Mouse (Mus musculus) CD8-positive naive resting alpha-beta T cell, adult 57 days (primary cell): ENCODE measurements around the gene Mcf2l. TPM values are rescaled to one million over a fixed set of nuclear protein-coding genes. Genes with fewer than 3 reads are reported as not detected.

ENCODE experiments used
- total RNA-seq: library from RNA; stranded (reverse); gene quantifications from one replicate; pipeline ENCODE4 v1.2.4, GENCODE M21; 2023

The Mcf2l gene
- 1.0 TPM for total RNA-seq

DNA sequence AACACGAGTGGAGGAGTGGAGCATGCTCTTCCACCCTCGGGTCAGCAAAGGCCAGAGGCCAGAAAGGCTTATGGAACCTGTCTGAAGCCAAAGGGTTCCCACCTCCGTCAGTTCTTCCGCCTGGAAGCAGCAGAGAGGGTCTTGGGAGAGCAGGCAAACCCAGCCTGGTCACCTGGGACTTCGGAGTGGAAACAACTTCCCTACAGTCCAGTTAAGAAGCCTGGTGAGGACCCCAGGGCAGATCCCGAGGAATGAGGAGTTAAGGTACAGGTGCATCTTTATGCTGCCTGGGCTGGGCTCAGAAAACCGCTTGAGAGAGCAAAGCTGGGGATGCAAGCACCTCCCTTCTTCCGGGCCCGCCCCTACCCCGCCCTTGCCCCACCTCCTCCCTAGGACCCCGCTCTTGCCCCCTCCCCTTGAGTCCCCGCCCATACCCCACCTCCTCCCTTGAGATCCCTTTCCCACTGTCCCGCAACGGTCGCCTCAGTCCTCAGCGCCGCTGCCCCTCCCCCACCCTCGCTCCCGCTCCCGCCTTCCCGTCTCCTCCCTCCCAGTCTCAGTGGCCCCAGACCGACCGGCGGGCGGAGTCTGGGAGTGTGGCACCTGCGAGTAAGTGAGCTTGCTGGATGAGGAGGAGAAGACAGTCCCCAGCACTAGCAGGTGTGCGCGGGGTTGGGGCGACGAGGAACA is at the start of gene Mcf2l:
Gene Mcf2l (plus strand): TSS at position 450 of the 690 bp plus-strand sequence.

GRCm38 (mm10) chr8:13025487-13026224 is 152.1 kb downstream of the Mcf2l start, which contains the start of gene F7:
Gene F7 (plus strand): TSS chr8:13026034.

GRCm38 (mm10) chr8:13037015-13037414 is 163.4 kb downstream of the Mcf2l start, which contains the start of gene F10:
Gene F10 (plus strand): TSS chr8:13037308.

DNA sequence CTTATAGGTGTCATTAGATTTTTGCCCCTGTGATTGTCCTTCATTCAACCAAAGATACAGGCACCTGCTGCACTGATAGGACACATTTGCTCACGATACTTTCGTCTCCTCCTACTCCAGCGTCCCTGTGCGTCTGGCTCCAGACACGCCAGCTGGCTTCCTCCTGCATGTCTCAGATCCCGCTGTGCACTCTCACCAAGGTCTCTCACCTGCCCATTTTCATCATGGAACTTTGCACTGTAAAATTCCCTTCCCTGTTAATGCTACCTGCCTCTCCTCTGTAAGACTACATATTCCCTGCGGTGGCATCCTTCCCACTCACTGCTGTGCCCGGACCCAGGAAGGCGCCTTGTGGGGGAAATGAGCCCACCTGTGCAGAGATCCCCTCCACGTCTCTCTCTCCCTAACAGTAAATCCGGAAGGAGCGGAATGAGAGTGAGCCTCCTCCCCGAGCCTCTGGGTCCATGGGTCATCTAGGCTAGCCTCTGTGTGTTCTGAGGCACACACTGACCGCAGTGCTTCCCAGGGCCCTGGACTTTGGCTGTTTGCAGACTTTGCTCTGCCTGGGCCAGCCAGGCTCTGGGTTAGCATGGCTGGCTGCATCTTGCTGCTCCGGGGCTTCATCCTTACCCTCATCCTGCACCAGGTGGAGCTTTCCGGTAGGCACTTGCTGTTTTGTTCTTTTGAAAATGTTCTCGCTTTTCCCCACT is 187.0 kb downstream of the Mcf2l start, which contains the start of gene Proz:
Gene Proz (plus strand): TSS at position 474 of the 710 bp plus-strand sequence.

Other genes starting within 250 kb of the Mcf2l start
- gene Tubgcp3, start 201.6 kb upstream of the Mcf2l start, total RNA-seq, result 62.6 TPM
- gene Atp11a, start 116.8 kb upstream of the Mcf2l start, total RNA-seq, result 48.2 TPM
- gene F7, start 152.2 kb downstream of the Mcf2l start, total RNA-seq, result not detected
- not detected for gene F10, start 163.5 kb downstream of the Mcf2l start, total RNA-seq
- not detected for gene Proz, start 187.1 kb downstream of the Mcf2l start, total RNA-seq
- gene Pcid2, start 231.7 kb downstream of the Mcf2l start, total RNA-seq, result 39.2 TPM
- 34.4 TPM for gene Cul4a, start 231.8 kb downstream of the Mcf2l start, total RNA-seq